Mouse (Mus musculus) gastrocnemius, postnatal 4 days (tissue): ENCODE data around the gene Nphp3. TPM values are rescaled to one million over a fixed set of nuclear protein-coding genes. Genes with fewer than 3 reads are reported as not detected.

Experiments
- DNase-seq, 2 experiments: peaks; one replicate each; pipeline ENCODE4 v3.0.0; 2021 to 2022; ENCODE audit warnings: low spot score in 2 of 2, mixed read lengths in 2 of 2
- total RNA-seq, 2 experiments: library from RNA; stranded (reverse); gene quantifications; 2 replicates each; pipeline ENCODE4 v1.2.3; 2021

The Nphp3 gene
- total RNA-seq, 2 experiments from 2014 or later, result 4.8 to 6.5 TPM

GRCm38 (mm10) chr9:104063244-104063961 lies 61.1 kb downstream of the Nphp3 start, which contains the start of gene Acad11:
Gene Acad11 (plus strand): TSS chr9:104063377.
- DNase-seq, result peak; percentile 40 to 84

- DNase-seq, result no peak
Measured at GRCm38 (mm10) chr9:104064571-104064970, 62.2 kb downstream of the Nphp3 start.

GRCm38 (mm10) chr9:104070241-104070640 lies 67.9 kb downstream of the Nphp3 start:
- no peak for DNase-seq

GRCm38 (mm10) chr9:104070863-104071604 lies 68.7 kb downstream of the Nphp3 start:
- DNase-seq, result no peak

GRCm38 (mm10) chr9:104075808-104076207 lies 73.5 kb downstream of the Nphp3 start:
- DNase-seq, result no peak

- DNase-seq, result no peak
Measured at GRCm38 (mm10) chr9:104078780-104079179, 76.4 kb downstream of the Nphp3 start.

- DNase-seq, result no peak
Measured at GRCm38 (mm10) chr9:104079379-104079778, 77.0 kb downstream of the Nphp3 start.

- no peak for DNase-seq
Measured at GRCm38 (mm10) chr9:104080038-104080437, 77.7 kb downstream of the Nphp3 start.

- no peak for DNase-seq
Measured at GRCm38 (mm10) chr9:104085730-104086429, 83.5 kb downstream of the Nphp3 start.

GRCm38 (mm10) chr9:104088555-104088954 lies 86.2 kb downstream of the Nphp3 start:
- DNase-seq, result no peak

GRCm38 (mm10) chr9:104092945-104093344 lies 90.6 kb downstream of the Nphp3 start:
- DNase-seq, result no peak

Other genes with a start within 250 kb of the Nphp3 start
- under 1 TPM; 0.71 to 0.96 TPM for gene Tmem108, start 240.7 kb upstream of the Nphp3 start, total RNA-seq
- gene Gm28305, start 38.1 kb downstream of the Nphp3 start, total RNA-seq, result not detected
- gene Uba5, start 60.6 kb downstream of the Nphp3 start, total RNA-seq, result 10 to 100 TPM; 28.7 to 30.6 TPM
- 10 to 100 TPM; 11.2 to 16.5 TPM for gene Acad11, start 60.8 kb downstream of the Nphp3 start, total RNA-seq
- 1 to 10 TPM; 2.6 to 3.0 TPM for gene Ackr4, start 124.4 kb downstream of the Nphp3 start, total RNA-seq